Mouse (Mus musculus): ENCODE measurements around the gene Slc30a3.
"Not testable (repeated sequence)": the region's sequence is repeated elsewhere in the genome, so short reads cannot be mapped to it uniquely, and the experiment has no call there.

Slc30a3 gene

GRCm38 (mm10) chr5:31093151-31094041 is 14.6 kb downstream of the Slc30a3 start:
- DNase-seq (ENCODE audit: low read depth, low spot score): peak; percentile 53

GRCm38 (mm10) chr5:31092231-31092975 is 15.6 kb downstream of the Slc30a3 start:
- no peak for DNase-seq (ENCODE audit: low read depth, low spot score)

- DNase-seq (ENCODE audit: low read depth, low spot score): no peak
These were observed 20.9 kb downstream of the Slc30a3 start for GRCm38 (mm10) chr5:31087131-31087530.

GRCm38 (mm10) chr5:31086606-31087005 is 21.4 kb downstream of the Slc30a3 start:
- no peak for DNase-seq (ENCODE audit: low read depth, low spot score)

- peak; percentile 41 for DNase-seq (ENCODE audit: low read depth, low spot score)
These were observed 24.1 kb downstream of the Slc30a3 start for GRCm38 (mm10) chr5:31083949-31084348.

GRCm38 (mm10) chr5:31082935-31083625 is 25.0 kb downstream of the Slc30a3 start:
- no peak for DNase-seq (ENCODE audit: low read depth, low spot score)

GRCm38 (mm10) chr5:31082355-31082754 is 25.7 kb downstream of the Slc30a3 start:
- DNase-seq (ENCODE audit: low read depth, low spot score): peak; percentile 73

GRCm38 (mm10) chr5:31081386-31081785 is 26.7 kb downstream of the Slc30a3 start:
- peak; percentile 69 for DNase-seq (ENCODE audit: low read depth, low spot score)

- DNase-seq (ENCODE audit: low read depth, low spot score): no peak
These were observed 27.3 kb downstream of the Slc30a3 start for GRCm38 (mm10) chr5:31080795-31081164.

- no peak for DNase-seq (ENCODE audit: low read depth, low spot score)
These were observed 27.8 kb downstream of the Slc30a3 start for GRCm38 (mm10) chr5:31080059-31080794.

- no peak for DNase-seq (ENCODE audit: low read depth, low spot score)
These were observed 31.7 kb downstream of the Slc30a3 start for GRCm38 (mm10) chr5:31076346-31076745.

- no peak for DNase-seq (ENCODE audit: low read depth, low spot score)
These were observed 34.9 kb downstream of the Slc30a3 start for GRCm38 (mm10) chr5:31073176-31073575.

GRCm38 (mm10) chr5:31071821-31072220 is 36.2 kb downstream of the Slc30a3 start:
- no peak for DNase-seq (ENCODE audit: low read depth, low spot score)

- DNase-seq (ENCODE audit: low read depth, low spot score): no peak
These were observed 37.0 kb downstream of the Slc30a3 start for GRCm38 (mm10) chr5:31071059-31071458.

GRCm38 (mm10) chr5:31069810-31070209 is 38.2 kb downstream of the Slc30a3 start:
- DNase-seq (ENCODE audit: low read depth, low spot score): no peak

- DNase-seq (ENCODE audit: low read depth, low spot score): peak; percentile 31
These were observed 52.6 kb downstream of the Slc30a3 start for GRCm38 (mm10) chr5:31055216-31056140.

GRCm38 (mm10) chr5:31054261-31055215 is 53.5 kb downstream of the Slc30a3 start, which contains the start of gene Cad:
Cad (plus strand) TSS chr5:31054780.
- DNase-seq (ENCODE audit: low read depth, low spot score): peak; percentile 95

GRCm38 (mm10) chr5:31053728-31054127 is 54.3 kb downstream of the Slc30a3 start:
- not testable (repeated sequence) for DNase-seq (ENCODE audit: low read depth, low spot score)

- DNase-seq (ENCODE audit: low read depth, low spot score): peak; percentile 63
These were observed 57.6 kb downstream of the Slc30a3 start for GRCm38 (mm10) chr5:31050427-31050826.

Measured in CD4-positive, CD25-positive, alpha-beta regulatory T cell, adult 2 months (primary cell).